Mouse (Mus musculus) heart, embryonic 14.5 days (tissue): Measurements from ENCODE around the gene Sema4a. TPM values are rescaled to one million over a fixed set of nuclear protein-coding genes. Genes with fewer than 3 reads are reported as not detected.
A peak's percentile ranks its signal among the peaks of the same experiment; 100 is the strongest.

ENCODE experiments used
- ATAC-seq: fragments of 200-750 bp; cut with Nextera tagmentation; 2 replicates; pipeline ENCODE4 v1.8.0; 2017; ENCODE audit warnings: low read depth, moderate TSS enrichment; ENCODE audit not compliant: insufficient number of reproducible peaks, insufficient read depth, low FRiP score
- H3K27ac ChIP-seq, 2 experiments: fragments of 200-500 bp in 1 of 2; fragments of 300-500 bp in 1 of 2; sonication (generic) in 1 of 2; replicated peaks in 1 of 2; 2 replicates each; pipeline ENCODE4 v1.5.1; 2012 to 2014; ENCODE audit warnings: low read depth in 2 of 2, low read length in 2 of 2, control low read depth in 1 of 2, mild to moderate bottlenecking in 1 of 2, mixed read lengths in 1 of 2; ENCODE audit not compliant: control insufficient read depth in 1 of 2, insufficient read depth in 1 of 2
- H3K27me3 ChIP-seq: fragments of 300-500 bp; sonication (generic); 2 replicates; pipeline ENCODE4 v1.6.1; 2014; ENCODE audit warnings: mild to moderate bottlenecking, low read length, control low read depth; ENCODE audit not compliant: control insufficient read depth, insufficient read depth
- H3K36me3 ChIP-seq: fragments of 300-500 bp; sonication (generic); 2 replicates; pipeline ENCODE4 v1.6.1; 2014; ENCODE audit warnings: mild to moderate bottlenecking, control low read depth, low read length, mixed read lengths; ENCODE audit not compliant: control insufficient read depth, insufficient read depth
- H3K4me1 ChIP-seq, 2 experiments: fragments of 200-500 bp in 1 of 2; fragments of 300-500 bp in 1 of 2; sonication (generic) in 1 of 2; 2 replicates each; pipeline ENCODE4 v1.6.1; 2012 to 2014; ENCODE audit warnings: low read length in 2 of 2, control low read depth in 1 of 2, mixed read lengths in 1 of 2; ENCODE audit not compliant: control insufficient read depth in 2 of 2, insufficient read depth in 2 of 2
- H3K4me2 ChIP-seq: fragments of 300-500 bp; sonication (generic); 2 replicates; pipeline ENCODE4 v1.6.1; 2014; ENCODE audit warnings: mild to moderate bottlenecking, low read length
- H3K4me3 ChIP-seq, 2 experiments: fragments of 200-500 bp in 1 of 2; fragments of 300-500 bp in 1 of 2; sonication (generic) in 1 of 2; 2 replicates each; pipeline ENCODE4 v1.5.1; 2012 to 2014; ENCODE audit warnings: low read length in 2 of 2, mild to moderate bottlenecking in 2 of 2, control low read depth in 1 of 2, low read depth in 1 of 2, moderate library complexity in 1 of 2; ENCODE audit not compliant: control insufficient read depth in 1 of 2, insufficient read depth in 1 of 2
- H3K9ac ChIP-seq: fragments of 300-500 bp; sonication (generic); 2 replicates; pipeline ENCODE4 v1.6.1; 2014; ENCODE audit warnings: mild to moderate bottlenecking, low read length
- H3K9me3 ChIP-seq: fragments of 300-500 bp; sonication (generic); 2 replicates; pipeline ENCODE4 v1.6.1; 2016; ENCODE audit warnings: low read length, control low read depth; ENCODE audit not compliant: control insufficient read depth
- WGBS: fragments of 180-500 bp; shearing (Covaris S2); extraction: QIAGEN DNeasy Blood & Tissue Kit; methylation state at CpG from one replicate; pipeline ENCODE4 v1.1.7; 2014; 5-methylcytosine and 5-hydroxymethylcytosine counted together
- polyA plus RNA-seq: library from polyadenylated mRNA; unstranded; fragments of >200 nt; fragmentation: Nextera tagmentation; extraction: Ambion mirVana; gene quantifications from 2 replicates; pipeline ENCODE4 v1.2.1, GENCODE M21; 2014

Gene Sema4a
- polyA plus RNA-seq, result 0.94 and 1.4 TPM in 2 replicates

- no peak for ATAC-seq
- H3K36me3 ChIP-seq, result no peaks in the 10 kb centered on the region
- H3K27me3 ChIP-seq, result peaks cover 19% of the 10 kb centered on the region
- no peak within 1 kb of the TSS for H3K27ac ChIP-seq
- 33% methylated on average over 12 of the region's 12 CpGs for WGBS
- no peaks in the 10 kb centered on the region for H3K9me3 ChIP-seq
- H3K4me2 ChIP-seq, result no peak within 1 kb of the TSS
- no peak within 1 kb of the TSS; the same call in 1 of the 2 replicates for H3K9ac ChIP-seq
- peaks cover 0 to 2% of the 10 kb centered on the region in 2 experiments; a peak in 1 of 4 replicates for H3K4me1 ChIP-seq
- H3K4me3 ChIP-seq, result no peak within 1 kb of the TSS
Observed at GRCm38 (mm10) chr3:88460983-88461696, at the start of gene Sema4a. Gene Sema4a (minus strand): TSS chr3:88461182.

GRCm38 (mm10) chr3:88509692-88510420 is 48.9 kb upstream of the Sema4a start, which contains the start of gene Lmna:
Gene Lmna (minus strand): TSS chr3:88509956.
- H3K4me3 ChIP-seq, result peak within 1 kb of the TSS; percentile 47 to 70
- peak; percentile 94 for ATAC-seq
- H3K9me3 ChIP-seq, result no peaks in the 10 kb centered on the region
- H3K27me3 ChIP-seq, result no peaks in the 10 kb centered on the region
- no peaks in the 10 kb centered on the region for H3K36me3 ChIP-seq
- peak within 1 kb of the TSS; percentile 92 to 97 for H3K27ac ChIP-seq
- H3K4me1 ChIP-seq, result peaks cover 32 to 41% of the 10 kb centered on the region in 2 experiments
- under 1% methylated on average over 31 of the region's 31 CpGs for WGBS
- peak within 1 kb of the TSS; percentile 69 for H3K4me2 ChIP-seq
- peak within 1 kb of the TSS; percentile 71 for H3K9ac ChIP-seq

GRCm38 (mm10) chr3:88509250-88509649 is 48.3 kb upstream of the Sema4a start:
- H3K4me3 ChIP-seq, result peak overlapping the region; percentile 47 to 70
- 77% methylated on average over 3 of the region's 3 CpGs for WGBS
- no peak for ATAC-seq
- H3K4me2 ChIP-seq, result peak overlapping the region; percentile 69
- H3K27me3 ChIP-seq, result no peaks in the 10 kb centered on the region
- H3K36me3 ChIP-seq, result no peaks in the 10 kb centered on the region
- H3K9ac ChIP-seq, result peak overlapping the region; percentile 71
- peak overlapping the region; percentile 92 to 97 for H3K27ac ChIP-seq
- peaks cover 32 to 39% of the 10 kb centered on the region in 2 experiments for H3K4me1 ChIP-seq
- H3K9me3 ChIP-seq, result no peaks in the 10 kb centered on the region

- WGBS, result 55% methylated on average over 7 of the region's 7 CpGs
Observed at GRCm38 (mm10) chr3:88505765-88506164, 44.8 kb upstream of the Sema4a start.

GRCm38 (mm10) chr3:88505081-88505480 is 44.1 kb upstream of the Sema4a start:
- Histone ChIP-seq H3K27me3 (no peaks in the 10 kb centered on the region), H3K27ac (no peak overlapping the region), H3K9me3 (no peaks in the 10 kb centered on the region), H3K9ac (no peak overlapping the region), H3K36me3 (no peaks in the 10 kb centered on the region), H3K4me1 (peaks cover 20 to 34% of the 10 kb centered on the region in 2 experiments), H3K4me2 (no peak overlapping the region), H3K4me3 (no peak overlapping the region)
- no peak for ATAC-seq
- 67% methylated on average over 6 of the region's 6 CpGs for WGBS

More at GRCm38 (mm10) chr3:88505765-88506164, 44.8 kb upstream of the Sema4a start:
- Histone ChIP-seq H3K4me3 (no peak overlapping the region), H3K9me3 (no peaks in the 10 kb centered on the region), H3K4me2 (no peak overlapping the region), H3K36me3 (no peaks in the 10 kb centered on the region), H3K27ac (no peak overlapping the region), H3K4me1 (peaks cover 21 to 37% of the 10 kb centered on the region in 2 experiments), H3K27me3 (no peaks in the 10 kb centered on the region), H3K9ac (no peak overlapping the region)
- no peak for ATAC-seq

- Histone ChIP-seq H3K27me3 (no peaks in the 10 kb centered on the region), H3K4me3 (no peak overlapping the region), H3K4me1 (peaks cover 13 to 28% of the 10 kb centered on the region in 2 experiments), H3K4me2 (peak overlapping the region; percentile 94; the same call in 1 of the 2 replicates), H3K9ac (no peak overlapping the region), H3K36me3 (0 out of 2 replicates have a peak, but pooled peaks cover 5% of the 10 kb centered on the region), H3K9me3 (no peaks in the 10 kb centered on the region), H3K27ac (peak overlapping the region in 1 of 2 experiments; percentile 89; a peak in 2 of 4 replicates)
- ATAC-seq, result no peak
- WGBS, result 44% methylated on average over 8 of the region's 8 CpGs
Observed at GRCm38 (mm10) chr3:88503881-88504746, 43.1 kb upstream of the Sema4a start.

- peak; percentile 18; the same call in 1 of the 2 replicates for ATAC-seq
- WGBS, result 17% methylated on average over 4 of the region's 4 CpGs
- H3K27ac ChIP-seq, result peak overlapping the region; percentile 50 to 89
- H3K36me3 ChIP-seq, result peaks cover 6% of the 10 kb centered on the region; the same call in 1 of the 2 replicates
- H3K27me3 ChIP-seq, result no peaks in the 10 kb centered on the region
- peak overlapping the region; percentile 94 for H3K4me2 ChIP-seq
- peak overlapping the region in 1 of 2 experiments; percentile 74; a peak in 2 of 4 replicates for H3K4me3 ChIP-seq
- H3K9ac ChIP-seq, result peak overlapping the region; percentile 31; the same call in 1 of the 2 replicates
- peaks cover 12 to 28% of the 10 kb centered on the region in 2 experiments for H3K4me1 ChIP-seq
- no peaks in the 10 kb centered on the region for H3K9me3 ChIP-seq
Observed at GRCm38 (mm10) chr3:88503505-88503863, 42.5 kb upstream of the Sema4a start.
